Mouse (Mus musculus): ENCODE data around the gene Sh2d6. TPM values are rescaled to one million over a fixed set of nuclear protein-coding genes. Genes with fewer than 3 reads are reported as not detected.
"Not testable (repeated sequence)": the region's sequence is repeated elsewhere in the genome, so short reads cannot be mapped to it uniquely, and the experiment has no call there.

The Sh2d6 gene
- polyA plus RNA-seq, 1 experiment from 2014 or later, result not detected

DNA sequence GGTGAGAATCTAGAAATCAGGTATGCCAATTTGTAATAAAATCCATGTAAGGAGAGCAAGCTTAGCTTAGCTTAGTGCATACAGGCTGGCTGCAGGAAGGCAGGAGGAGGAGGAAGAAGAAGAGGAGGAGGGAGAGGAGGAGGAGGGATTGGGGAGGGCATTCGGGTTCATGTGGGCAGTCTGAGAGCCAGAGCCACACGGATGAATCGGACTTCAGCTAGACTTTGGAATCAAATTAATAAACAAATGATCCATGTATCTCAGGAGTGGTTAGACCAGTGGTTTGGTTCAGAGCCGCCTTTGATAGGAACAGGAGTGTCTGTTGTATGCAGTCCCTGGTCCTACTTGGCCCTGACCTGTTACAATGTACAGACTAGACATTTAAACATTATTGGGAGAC, 36.6 kb downstream of the Sh2d6 start:
- DNase-seq (no peak), ATAC-seq (ENCODE audit: insufficient read depth) (no peak)
- Histone ChIP-seq H3K4me1 (ENCODE audit: insufficient read depth) (no peaks in the 10 kb centered on the region), H3K27ac (ENCODE audit: low read depth) (no peak overlapping the region), H3K9ac (no peak overlapping the region), H3K36me3 (ENCODE audit: insufficient read depth) (no peaks in the 10 kb centered on the region), H3K27me3 (ENCODE audit: insufficient read depth, low read length) (no peaks in the 10 kb centered on the region), H3K4me2 (no peak overlapping the region), H3K4me3 (ENCODE audit: low read depth, low read length) (no peak overlapping the region), H3K9me3 (ENCODE audit: low read depth, low read length) (no peaks in the 10 kb centered on the region)
- WGBS, result 47% methylated on average over 4 of the region's 4 CpGs
- TF ChIP-seq CTCF (IDR thresholded peaks at IDR 0.05; ENCODE audit: low read depth), result no peak

DNA sequence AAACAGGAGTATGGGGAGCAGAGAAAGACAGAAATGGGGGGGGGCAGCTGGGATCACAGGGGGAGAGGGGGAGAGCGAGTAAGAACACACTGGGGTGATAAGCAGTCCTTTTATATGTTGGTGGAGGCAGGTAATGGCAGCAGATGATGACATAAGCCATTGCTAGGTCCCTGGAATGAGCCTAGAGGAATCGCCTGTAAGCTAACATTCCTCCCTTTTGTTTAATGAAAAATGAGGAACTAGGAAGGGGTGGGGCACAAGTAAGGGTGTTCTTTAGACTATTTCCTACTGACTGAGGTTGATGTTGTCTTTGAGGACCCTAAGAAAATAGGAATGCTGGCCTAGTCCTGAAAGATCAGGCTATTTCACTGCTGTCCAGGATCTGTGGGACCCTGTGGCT, 39.4 kb downstream of the Sh2d6 start:
- TF ChIP-seq CTCF (IDR thresholded peaks at IDR 0.05; ENCODE audit: low read depth), result no peak
- ATAC-seq (ENCODE audit: insufficient read depth), result no peak
- DNase-seq, result no peak
- WGBS, result 38% methylated on average over 2 of the region's 2 CpGs
- Histone ChIP-seq H3K27ac (ENCODE audit: low read depth) (no peak overlapping the region), H3K9ac (no peak overlapping the region), H3K27me3 (ENCODE audit: insufficient read depth, low read length) (no peaks in the 10 kb centered on the region), H3K4me2 (no peak overlapping the region), H3K4me3 (ENCODE audit: low read depth, low read length) (no peak overlapping the region), H3K36me3 (ENCODE audit: insufficient read depth) (no peaks in the 10 kb centered on the region), H3K9me3 (ENCODE audit: low read depth, low read length) (no peaks in the 10 kb centered on the region), H3K4me1 (ENCODE audit: insufficient read depth) (no peaks in the 10 kb centered on the region)

DNA sequence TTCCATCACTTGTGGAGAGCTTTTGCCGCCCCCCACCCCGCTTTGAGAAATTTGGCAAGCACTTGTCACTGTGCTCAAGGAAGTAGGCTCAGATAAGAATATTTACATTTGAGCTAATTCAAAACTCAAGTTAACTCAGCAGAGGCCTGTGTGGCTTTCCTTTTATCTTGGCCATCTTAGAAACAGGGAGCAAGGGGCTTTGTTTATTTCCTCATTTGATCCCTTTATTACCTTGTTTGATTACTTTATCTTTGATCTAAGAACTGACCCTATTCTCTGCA, 41.1 kb downstream of the Sh2d6 start:
- no peaks in the 10 kb centered on the region for H3K36me3 ChIP-seq (ENCODE audit: insufficient read depth)

DNA sequence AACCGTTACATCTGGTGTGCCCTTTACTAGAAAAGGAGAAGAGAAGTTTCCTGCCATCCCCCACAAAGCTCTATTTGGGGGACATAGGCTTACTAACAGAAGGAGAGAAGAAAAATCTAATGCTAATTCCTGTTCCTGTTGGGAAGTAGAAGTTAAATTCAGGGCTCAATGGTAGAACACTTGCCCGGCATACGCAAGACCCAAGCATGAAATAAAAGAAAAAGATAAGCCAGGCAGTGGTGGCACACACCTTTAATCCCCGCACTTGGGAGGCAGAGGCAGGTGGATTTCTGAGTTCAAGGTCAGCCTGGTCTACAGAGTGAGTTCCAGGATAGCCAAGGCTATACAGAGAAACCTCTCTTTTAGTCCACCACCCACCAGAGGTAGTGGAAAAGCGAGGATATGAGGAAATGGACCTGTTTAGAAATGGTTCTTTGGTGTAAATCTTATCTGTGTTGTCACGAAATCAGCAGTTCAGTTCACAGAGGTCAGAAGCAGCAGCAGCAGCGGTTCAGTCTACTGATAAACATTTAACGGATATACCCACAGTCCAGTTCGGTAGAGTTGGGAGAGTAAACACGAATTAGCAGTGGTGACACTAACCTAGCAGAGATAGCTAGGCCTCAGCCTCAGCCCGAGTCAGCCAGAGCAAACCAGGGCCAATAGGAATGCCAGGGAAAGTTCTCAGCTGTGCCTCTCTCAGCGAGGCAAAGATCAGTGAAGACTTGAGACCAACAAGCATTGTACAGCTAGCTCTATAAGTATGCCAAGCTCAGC, 41.7 kb downstream of the Sh2d6 start:
- no peak for DNase-seq
- no peak overlapping the region for H3K27ac ChIP-seq (ENCODE audit: low read depth)
- no peak overlapping the region for H3K4me3 ChIP-seq (ENCODE audit: low read depth, low read length)
- H3K4me2 ChIP-seq, result no peak overlapping the region
- no peak for TF ChIP-seq CTCF (IDR thresholded peaks at IDR 0.05; ENCODE audit: low read depth)
- no peaks in the 10 kb centered on the region for H3K9me3 ChIP-seq (ENCODE audit: low read depth, low read length)
- 77% methylated on average over 12 of the region's 12 CpGs for WGBS
- H3K36me3 ChIP-seq (ENCODE audit: insufficient read depth), result no peaks in the 10 kb centered on the region
- H3K4me1 ChIP-seq (ENCODE audit: insufficient read depth), result no peaks in the 10 kb centered on the region
- H3K27me3 ChIP-seq (ENCODE audit: insufficient read depth, low read length), result no peaks in the 10 kb centered on the region
- no peak for ATAC-seq (ENCODE audit: insufficient read depth)
- H3K9ac ChIP-seq, result no peak overlapping the region

More for the DNA sequence above, 41.1 kb downstream of the Sh2d6 start:
- Histone ChIP-seq H3K4me2 (no peak overlapping the region), H3K27ac (ENCODE audit: low read depth) (no peak overlapping the region), H3K9ac (no peak overlapping the region), H3K4me3 (ENCODE audit: low read depth, low read length) (no peak overlapping the region), H3K4me1 (ENCODE audit: insufficient read depth) (no peaks in the 10 kb centered on the region), H3K27me3 (ENCODE audit: insufficient read depth, low read length) (no peaks in the 10 kb centered on the region), H3K9me3 (ENCODE audit: low read depth, low read length) (no peaks in the 10 kb centered on the region)
- WGBS, result 42% methylated on average over 2 of the region's 2 CpGs
- ATAC-seq (ENCODE audit: insufficient read depth) (no peak), DNase-seq (no peak)
- TF ChIP-seq CTCF (IDR thresholded peaks at IDR 0.05; ENCODE audit: low read depth), result no peak

DNA sequence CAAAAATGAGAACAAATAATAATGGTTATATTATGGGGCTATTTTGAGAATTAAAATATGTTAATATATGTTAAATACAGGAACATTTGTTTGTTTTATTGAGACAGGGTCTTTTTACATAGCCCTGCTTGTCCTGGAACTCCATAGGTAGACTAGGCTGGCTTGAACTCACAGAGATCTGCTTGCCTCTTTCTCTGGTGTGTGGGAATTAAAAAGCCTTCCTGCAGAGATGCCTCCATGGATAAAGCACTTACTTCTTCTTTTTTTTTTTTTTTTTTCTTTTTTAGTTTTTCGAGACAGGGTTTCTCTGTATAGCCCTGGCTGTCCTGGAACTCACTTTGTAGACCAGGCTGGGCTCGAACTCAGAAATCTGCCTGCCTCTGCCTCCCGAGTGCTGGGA, 42.8 kb downstream of the Sh2d6 start:
- not testable (repeated sequence) for H3K4me3 ChIP-seq (ENCODE audit: low read depth, low read length); DNase-seq; ATAC-seq (ENCODE audit: insufficient read depth); H3K27ac ChIP-seq (ENCODE audit: low read depth); H3K27me3 ChIP-seq (ENCODE audit: insufficient read depth, low read length); H3K4me2 ChIP-seq; H3K36me3 ChIP-seq (ENCODE audit: insufficient read depth); H3K4me1 ChIP-seq (ENCODE audit: insufficient read depth); H3K9ac ChIP-seq; H3K9me3 ChIP-seq (ENCODE audit: low read depth, low read length)
- 82% methylated on average over 3 of the region's 3 CpGs for WGBS

DNA sequence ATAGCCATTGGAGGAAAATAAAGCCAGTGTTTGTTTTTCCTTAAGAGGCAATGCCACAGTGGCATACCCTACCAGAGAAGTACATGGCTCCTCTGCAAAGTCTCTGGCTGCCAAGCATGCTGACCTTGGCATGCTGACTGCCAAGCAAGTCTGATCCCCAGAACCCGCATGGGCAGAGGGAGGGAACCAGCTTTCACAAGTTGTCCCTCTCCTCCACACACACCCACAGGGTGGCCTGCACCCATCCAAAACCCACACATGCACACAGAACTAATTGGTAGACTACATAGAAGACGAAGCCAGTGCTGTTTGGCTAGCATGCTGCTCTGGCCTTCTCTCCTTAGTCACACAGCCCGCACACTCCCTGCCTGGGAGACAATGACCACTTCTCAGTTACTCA, 43.9 kb downstream of the Sh2d6 start:
- no peak for TF ChIP-seq CTCF (IDR thresholded peaks at IDR 0.05; ENCODE audit: low read depth)
- 0 out of 2 replicates have a peak, but pooled peaks cover 6% of the 10 kb centered on the region for H3K4me1 ChIP-seq (ENCODE audit: insufficient read depth)
- no peaks in the 10 kb centered on the region for H3K9me3 ChIP-seq (ENCODE audit: low read depth, low read length)
- ATAC-seq (ENCODE audit: insufficient read depth) (no peak), DNase-seq (no peak)
- no peak overlapping the region for H3K4me2 ChIP-seq
- H3K9ac ChIP-seq, result no peak overlapping the region
- 84% methylated on average over 3 of the region's 3 CpGs for WGBS
- no peaks in the 10 kb centered on the region for H3K27me3 ChIP-seq (ENCODE audit: insufficient read depth, low read length)
- H3K36me3 ChIP-seq (ENCODE audit: insufficient read depth), result no peaks in the 10 kb centered on the region
- H3K27ac ChIP-seq (ENCODE audit: low read depth), result no peak overlapping the region
- no peak overlapping the region for H3K4me3 ChIP-seq (ENCODE audit: low read depth, low read length)

DNA sequence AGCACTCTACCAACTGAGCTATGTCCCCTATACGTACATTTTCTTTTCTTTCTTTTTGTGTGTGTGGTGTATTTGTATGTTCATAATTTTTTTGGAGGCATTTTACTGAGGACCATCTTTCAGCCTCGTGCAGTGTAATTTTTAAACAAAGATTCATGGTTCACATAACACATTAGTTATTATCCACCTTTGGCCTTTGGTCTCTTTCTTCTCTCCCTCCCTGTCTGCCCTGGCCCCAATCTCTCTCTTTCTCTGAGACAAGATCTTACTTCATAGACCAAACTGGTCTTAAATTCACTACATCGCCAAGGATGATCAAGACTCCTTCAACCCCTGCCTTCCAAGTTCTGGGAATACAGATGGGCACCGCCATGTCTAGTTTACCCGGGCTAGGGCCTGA, 44.7 kb downstream of the Sh2d6 start:
- Histone ChIP-seq H3K27me3 (ENCODE audit: insufficient read depth, low read length) (no peaks in the 10 kb centered on the region), H3K27ac (ENCODE audit: low read depth) (no peak overlapping the region), H3K4me1 (ENCODE audit: insufficient read depth) (0 out of 2 replicates have a peak, but pooled peaks cover 6% of the 10 kb centered on the region), H3K9ac (no peak overlapping the region), H3K36me3 (ENCODE audit: insufficient read depth) (no peaks in the 10 kb centered on the region), H3K4me2 (no peak overlapping the region), H3K4me3 (ENCODE audit: low read depth, low read length) (no peak overlapping the region), H3K9me3 (ENCODE audit: low read depth, low read length) (no peaks in the 10 kb centered on the region)
- WGBS, result 86% methylated on average over 5 of the region's 5 CpGs
- ATAC-seq (ENCODE audit: insufficient read depth) (no peak), DNase-seq (no peak)
- no peak for TF ChIP-seq CTCF (IDR thresholded peaks at IDR 0.05; ENCODE audit: low read depth)

Measured in lung, embryonic 14.5 days (tissue).